Mouse (Mus musculus): ENCODE measurements around the gene Ppp1r12b.

The Ppp1r12b gene

GRCm38 (mm10) chr1:134763250-134763649 is 192.5 kb downstream of the Ppp1r12b start:
- DNase-seq (ENCODE audit: low read depth, low spot score), result no peak

DNA sequence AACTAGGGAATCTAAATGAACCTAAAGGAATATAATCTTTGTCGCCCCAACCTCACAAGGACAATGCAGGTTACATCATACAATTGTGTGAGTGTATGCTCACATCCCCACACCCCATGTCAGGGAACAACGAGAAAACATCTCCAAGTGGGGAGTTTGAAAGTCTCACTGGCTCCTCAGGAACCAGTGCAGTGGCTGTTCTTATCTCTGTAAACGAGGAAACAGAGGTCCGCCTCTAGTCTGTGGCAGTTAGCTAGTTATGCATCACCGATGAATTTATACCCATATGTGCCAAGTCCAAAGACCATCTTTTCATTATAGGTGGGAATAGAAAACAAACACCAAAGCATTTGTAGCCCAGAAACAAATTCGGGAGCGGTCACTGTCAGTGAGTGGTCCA is 194.2 kb downstream of the Ppp1r12b start:
- no peak for DNase-seq (ENCODE audit: low read depth, low spot score)

GRCm38 (mm10) chr1:134760642-134761041 is 195.1 kb downstream of the Ppp1r12b start:
- no peak for DNase-seq (ENCODE audit: low read depth, low spot score)

DNA sequence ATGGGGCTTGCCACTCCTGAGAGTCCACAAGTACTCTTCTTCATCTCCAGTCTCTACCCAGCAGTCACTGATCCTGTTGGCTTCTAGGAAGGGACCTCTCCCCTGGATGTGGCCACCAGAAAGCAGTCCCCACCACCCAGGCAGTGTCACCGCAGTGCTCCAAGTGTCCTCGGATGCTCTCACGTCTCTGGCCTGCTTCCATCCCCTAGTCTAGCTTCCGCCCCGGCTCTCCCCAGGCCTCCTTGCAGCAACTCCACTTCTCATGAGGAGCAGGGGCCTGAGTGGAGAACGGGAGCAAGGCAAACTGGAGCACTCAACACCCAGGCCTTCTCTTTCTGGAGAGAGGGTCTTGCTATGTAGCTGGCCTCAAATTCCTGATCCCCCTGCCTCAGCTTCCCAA is 196.6 kb downstream of the Ppp1r12b start:
- DNase-seq (ENCODE audit: low read depth, low spot score), result no peak

GRCm38 (mm10) chr1:134757230-134757629 is 198.5 kb downstream of the Ppp1r12b start:
- DNase-seq (ENCODE audit: low read depth, low spot score), result no peak

DNA sequence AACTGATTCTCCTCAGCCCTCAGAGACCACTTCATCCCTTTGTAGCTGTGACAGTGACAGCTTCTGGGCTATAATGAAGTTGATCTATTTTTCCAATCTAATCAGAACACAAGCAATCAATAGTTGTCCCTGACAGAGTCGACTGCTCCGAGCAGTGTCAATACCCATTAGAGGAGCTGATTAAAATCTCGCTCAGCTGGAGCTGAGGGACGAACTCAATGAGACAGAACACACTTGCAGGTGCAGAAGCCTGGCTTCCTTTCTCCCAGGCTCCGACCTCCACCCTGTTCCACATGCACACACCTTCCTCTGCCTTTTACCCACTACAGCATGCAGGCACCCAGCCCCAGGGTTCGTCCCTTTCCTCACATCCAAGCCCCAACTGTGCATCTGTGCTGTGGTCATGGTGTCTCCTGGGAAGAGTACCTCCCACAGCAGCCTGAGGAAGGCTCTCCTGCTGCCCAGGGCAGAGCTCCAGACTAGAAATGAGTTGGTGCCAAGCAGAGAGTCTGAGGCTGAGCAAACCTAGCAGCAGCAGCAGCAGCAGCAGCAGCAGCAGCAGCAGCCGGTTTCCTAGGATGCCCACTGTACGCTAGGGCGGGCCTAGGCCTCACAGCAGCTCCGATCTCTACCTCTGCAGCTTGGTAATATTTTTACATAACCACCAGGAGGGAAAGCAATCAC is 199.4 kb downstream of the Ppp1r12b start:
- no peak for DNase-seq (ENCODE audit: low read depth, low spot score)

DNA sequence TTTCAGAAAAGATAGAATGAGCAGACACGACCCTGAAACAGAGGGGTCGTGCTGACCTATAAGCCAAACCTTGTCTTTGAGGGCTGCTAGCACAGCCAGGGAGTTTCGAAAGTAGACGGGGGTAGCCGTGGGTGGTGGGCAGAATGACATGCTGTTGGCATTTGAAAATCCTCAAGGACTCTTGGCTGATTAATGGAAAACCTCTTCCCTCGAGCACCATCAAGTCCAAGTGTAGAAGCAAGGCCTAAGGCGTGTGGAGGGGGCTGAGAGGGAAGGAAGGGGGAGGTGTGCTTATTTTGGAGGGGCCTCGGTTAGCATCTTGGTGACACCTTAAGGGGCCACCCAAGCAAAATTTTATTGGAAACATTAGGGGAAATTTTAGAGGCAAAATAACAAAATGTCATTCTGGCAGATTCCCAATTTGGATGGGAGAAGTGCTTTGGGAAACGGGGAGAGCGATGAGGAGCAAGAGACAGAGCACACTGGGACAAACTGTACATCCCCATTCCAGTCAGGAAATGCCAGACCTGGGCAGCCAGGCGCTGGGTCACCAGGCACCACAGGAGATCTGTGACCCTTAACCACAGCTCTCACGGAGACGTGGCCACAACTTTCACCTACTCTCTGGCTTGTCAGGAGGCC is 200.1 kb downstream of the Ppp1r12b start:
- no peak for DNase-seq (ENCODE audit: low read depth, low spot score)

DNA sequence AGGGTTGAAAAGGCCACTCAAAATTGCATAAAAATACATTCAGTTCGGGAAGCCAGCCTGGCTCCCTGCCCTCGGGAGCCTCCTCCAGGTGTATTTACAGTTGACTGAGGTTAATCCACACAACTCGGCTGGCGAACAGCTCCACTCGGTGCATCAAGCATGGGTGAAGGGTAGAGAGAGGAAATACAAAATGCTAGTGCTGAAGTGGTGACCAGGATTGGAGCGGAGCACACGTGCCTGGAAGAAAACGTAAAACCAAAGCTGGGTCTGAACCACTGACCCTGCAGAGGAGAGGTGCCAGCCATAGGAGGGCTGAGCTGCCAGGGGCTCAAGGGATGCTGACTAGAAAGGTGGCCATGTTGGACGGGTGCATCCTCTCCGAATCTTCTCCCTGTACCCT is 200.9 kb downstream of the Ppp1r12b start:
- no peak for DNase-seq (ENCODE audit: low read depth, low spot score)

DNA sequence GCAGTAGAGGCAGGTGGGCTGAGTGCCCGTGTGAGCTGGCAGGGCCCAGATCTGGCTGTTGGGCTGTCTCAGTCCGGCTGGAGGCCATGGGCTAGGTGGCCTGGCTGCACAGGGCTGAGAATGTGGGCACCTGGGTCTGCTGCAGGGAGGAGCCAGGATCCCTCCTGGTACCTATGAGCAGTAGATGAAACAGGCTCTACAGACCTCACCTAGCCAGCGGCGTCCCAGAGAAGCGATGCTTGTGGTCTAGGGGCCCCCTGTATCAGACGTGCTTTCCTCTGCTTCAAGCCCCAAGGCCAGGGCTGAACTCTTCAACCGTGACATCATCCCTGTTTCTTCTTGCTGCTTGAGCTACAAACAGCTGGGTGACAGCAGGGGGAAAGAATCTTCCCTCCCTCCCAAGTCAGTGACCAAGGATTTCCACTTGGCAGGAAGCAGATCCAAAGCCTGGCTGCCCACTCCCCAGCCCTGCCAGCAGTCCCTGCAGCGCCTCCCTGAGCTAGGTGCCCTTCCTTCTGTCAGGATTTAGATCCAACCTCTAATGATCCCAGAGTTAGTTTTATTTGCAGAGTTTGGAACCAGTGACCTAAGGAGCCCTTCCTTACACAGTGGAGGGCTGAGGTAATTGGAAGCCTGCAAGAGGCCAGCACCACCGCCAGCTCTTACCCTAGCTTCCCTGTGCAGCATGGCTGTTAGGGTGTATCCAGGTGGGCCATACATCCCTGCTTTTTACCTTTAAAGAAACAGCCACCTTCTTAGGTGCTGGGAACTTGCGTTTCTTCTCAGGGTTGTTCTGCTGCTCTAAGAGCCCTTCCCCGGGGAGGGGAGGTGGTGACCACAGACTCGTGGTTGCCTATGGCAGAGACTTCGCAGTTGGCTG is 201.8 kb downstream of the Ppp1r12b start:
- DNase-seq (ENCODE audit: low read depth, low spot score), result no peak

DNA sequence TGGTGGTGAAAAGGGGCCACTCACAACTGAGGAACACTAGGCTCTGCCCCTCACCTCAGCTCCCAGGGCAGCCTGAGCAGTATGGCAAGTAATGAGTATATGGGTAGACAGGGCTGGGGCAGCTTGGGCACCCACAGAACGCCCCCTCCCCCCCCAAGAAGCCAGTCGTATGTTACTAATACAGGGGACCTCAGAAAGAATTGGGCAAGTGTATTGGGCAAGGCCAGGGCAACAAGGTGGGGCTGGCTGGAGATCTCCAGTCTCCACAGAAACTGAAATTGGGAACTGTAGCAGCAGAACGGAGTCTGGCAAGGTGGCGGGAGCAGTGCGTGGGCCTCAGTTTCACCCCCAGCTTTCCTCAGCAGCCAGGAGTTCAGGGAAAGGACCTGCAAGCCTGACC is 203.3 kb downstream of the Ppp1r12b start:
- DNase-seq (ENCODE audit: low read depth, low spot score), result no peak

DNA sequence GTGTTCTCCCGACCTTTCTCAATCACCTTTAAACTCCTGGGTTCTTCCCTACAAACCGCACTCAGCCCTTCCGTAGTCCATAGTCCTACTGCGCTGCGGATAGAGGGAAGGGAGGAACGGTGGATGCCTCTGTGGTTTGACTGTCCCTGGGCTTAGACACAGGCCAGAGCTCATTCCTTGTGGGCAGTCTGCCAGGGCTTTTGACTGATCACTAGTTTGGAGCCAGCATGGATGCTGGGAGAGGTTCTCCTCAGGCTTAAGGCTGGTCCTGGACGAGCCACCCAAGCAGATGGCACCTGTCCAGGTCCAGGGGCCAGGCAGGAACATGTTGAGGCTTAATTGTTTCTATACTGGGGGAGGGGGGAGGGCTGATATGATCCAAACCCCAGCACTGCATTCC is 205.9 kb downstream of the Ppp1r12b start:
- DNase-seq (ENCODE audit: low read depth, low spot score), result no peak

GRCm38 (mm10) chr1:134747236-134748174 is 208.2 kb downstream of the Ppp1r12b start:
- no peak for DNase-seq (ENCODE audit: low read depth, low spot score)

- peak; percentile 18 for DNase-seq (ENCODE audit: low read depth, low spot score)
These were observed 210.1 kb downstream of the Ppp1r12b start for GRCm38 (mm10) chr1:134745648-134746047.

GRCm38 (mm10) chr1:134741946-134742661 is 213.6 kb downstream of the Ppp1r12b start:
- no peak for DNase-seq (ENCODE audit: low read depth, low spot score)

DNA sequence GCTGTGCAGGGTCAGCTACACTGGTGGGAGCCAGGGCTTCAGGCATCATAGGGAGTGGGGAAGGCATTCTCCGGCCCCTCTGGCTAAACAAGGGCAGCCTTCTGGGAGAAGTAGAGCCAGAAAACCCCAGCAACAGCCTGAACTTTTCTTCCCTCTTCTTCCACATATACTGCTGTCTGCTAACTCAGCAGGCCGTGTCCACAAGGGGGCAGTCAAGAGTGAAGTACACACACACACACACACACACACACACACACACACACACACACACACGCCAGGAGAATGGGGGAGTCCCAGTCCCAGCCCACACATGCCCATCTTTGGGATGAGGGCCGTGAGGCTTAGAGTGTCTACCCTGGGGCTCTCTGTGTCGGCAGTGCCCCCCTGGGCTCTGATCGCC is 214.3 kb downstream of the Ppp1r12b start:
- DNase-seq (ENCODE audit: low read depth, low spot score), result no peak

- no peak for DNase-seq (ENCODE audit: low read depth, low spot score)
These were observed 218.3 kb downstream of the Ppp1r12b start for GRCm38 (mm10) chr1:134737463-134737862.

GRCm38 (mm10) chr1:134733659-134734058 is 222.1 kb downstream of the Ppp1r12b start:
- DNase-seq (ENCODE audit: low read depth, low spot score), result no peak

- DNase-seq (ENCODE audit: low read depth, low spot score), result no peak
These were observed 228.5 kb downstream of the Ppp1r12b start for GRCm38 (mm10) chr1:134727256-134727655.

DNA sequence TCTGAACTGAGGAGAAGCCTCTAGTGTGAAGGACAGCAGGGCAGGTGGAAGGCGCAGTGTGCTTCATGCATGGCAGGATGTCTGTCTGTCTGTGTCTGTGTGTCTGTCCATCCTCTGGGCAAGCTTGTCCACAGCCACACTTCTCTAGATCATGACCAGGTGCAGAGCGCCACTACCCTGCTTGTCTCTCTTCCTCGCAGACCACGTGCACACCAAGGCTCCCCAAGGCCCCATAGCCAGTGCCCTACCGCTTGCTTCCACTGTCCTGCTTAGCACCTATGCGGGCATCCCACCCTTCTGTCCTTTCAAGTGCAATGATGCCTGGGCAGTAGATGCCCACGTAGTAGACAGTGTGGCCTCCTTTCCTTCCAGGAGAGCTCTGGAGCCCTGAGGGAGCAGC is 229.3 kb downstream of the Ppp1r12b start:
- DNase-seq (ENCODE audit: low read depth, low spot score), result no peak

DNA sequence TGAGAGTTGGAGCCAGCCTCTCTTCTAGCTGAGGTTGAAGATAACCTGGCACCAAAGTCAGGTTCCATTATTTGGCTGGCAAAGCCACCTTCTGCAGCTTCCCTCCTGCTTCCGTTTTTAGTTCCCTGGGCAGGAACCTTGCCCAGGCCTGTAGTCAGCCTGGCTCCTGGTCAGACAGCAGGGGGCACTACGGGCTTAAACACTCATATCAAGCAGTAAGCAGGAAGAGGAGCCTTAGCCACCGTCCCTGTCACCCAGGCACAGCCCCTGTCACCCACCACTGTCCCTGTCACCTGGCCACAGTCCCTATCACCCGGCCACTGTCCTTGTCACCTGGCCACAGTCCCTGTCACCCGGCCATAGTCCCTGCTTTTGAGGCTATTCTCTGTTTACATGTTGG is 230.5 kb downstream of the Ppp1r12b start:
- DNase-seq (ENCODE audit: low read depth, low spot score), result no peak

DNA sequence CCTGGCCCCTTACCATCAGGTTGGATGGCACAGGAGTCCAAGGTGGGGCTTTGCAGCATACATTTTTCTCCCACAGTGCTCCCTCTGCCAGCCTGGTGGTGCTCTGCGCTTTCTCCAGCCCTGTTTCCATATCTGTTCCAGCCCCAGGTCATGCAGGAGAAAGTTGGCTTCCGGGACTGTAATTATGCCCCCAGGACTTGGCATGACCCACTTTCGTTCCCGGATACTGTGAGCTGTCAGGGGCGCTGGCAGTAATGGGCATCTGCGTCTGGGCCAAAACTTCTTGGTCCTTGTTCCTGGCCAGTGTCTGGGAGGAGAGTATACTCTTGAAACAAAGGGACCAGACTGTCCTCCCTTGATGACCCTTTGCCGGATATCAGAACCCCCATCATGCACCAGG is 232.9 kb downstream of the Ppp1r12b start:
- no peak for DNase-seq (ENCODE audit: low read depth, low spot score)

Data from retina, adult 2 months (tissue).